Mouse (Mus musculus) C2C12 (cell line): ENCODE results near the gene Rufy4.

ENCODE experiments used
- CEBPB ChIP-seq: IDR thresholded peaks from one replicate; pipeline ENCODE4 v1.6.1; 2011; ENCODE audit warnings: low read depth, mild to moderate bottlenecking, control low read depth, moderate library complexity
- CTCF ChIP-seq: IDR thresholded peaks from one replicate; pipeline ENCODE4 v1.5.1; 2011; ENCODE audit not compliant: control insufficient read depth, insufficient read depth, insufficient read length
- MAX ChIP-seq: IDR thresholded peaks from one replicate; pipeline ENCODE4 v1.6.1; 2011; ENCODE audit warnings: mild to moderate bottlenecking, control low read depth
- MYOD1 ChIP-seq: IDR thresholded peaks from one replicate; pipeline ENCODE4 v1.6.1; 2011; ENCODE audit warnings: low read depth; ENCODE audit not compliant: control insufficient read depth, insufficient read length
- USF1 ChIP-seq: IDR thresholded peaks from one replicate; pipeline ENCODE4 v1.6.1; 2011; ENCODE audit warnings: low read depth, mild to moderate bottlenecking, control low read depth, moderate library complexity

DNA sequence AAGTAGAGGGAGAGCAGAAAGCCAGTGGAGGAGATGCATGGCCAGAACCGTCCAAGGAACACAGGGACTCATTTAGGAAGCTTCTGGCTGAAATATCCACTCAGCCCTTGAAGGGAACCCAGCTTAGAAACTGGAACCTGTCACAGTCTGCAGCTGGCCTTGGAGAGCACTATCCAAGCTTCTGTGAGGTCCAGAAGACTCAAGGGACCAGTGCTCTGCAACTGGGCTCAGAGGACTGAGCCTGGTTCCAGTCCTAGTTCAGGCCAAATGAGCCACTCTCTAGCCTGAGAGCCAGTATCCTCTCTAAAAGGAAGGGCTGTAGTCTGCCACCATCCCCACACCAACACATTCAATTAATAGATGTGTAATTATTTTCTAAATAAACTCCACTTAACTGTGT is 36.8 kb upstream of the Rufy4 start:
- no peak for TF ChIP-seq CTCF
- no peak for TF ChIP-seq USF1
- TF ChIP-seq MAX = no peak
- no peak for TF ChIP-seq CEBPB
- TF ChIP-seq MYOD1 = no peak
